Mouse (Mus musculus): Measurements from ENCODE around the gene Borcs7. TPM values are rescaled to one million over a fixed set of nuclear protein-coding genes. Genes with fewer than 3 reads are reported as not detected.

Borcs7 gene
- 15.5 and 16.2 TPM in 2 replicates for polyA plus RNA-seq (2015; fragmentation: Nextera tagmentation; extraction: Ambion mirVana)

GRCm38 (mm10) chr19:46689460-46690372 lies at the start of gene Borcs7:
Gene Borcs7 (plus strand): TSS chr19:46689906.
- WGBS: 3% methylated on average over 44 of the region's 44 CpGs
- H3K4me3 ChIP-seq: peak within 1 kb of the TSS; percentile 70

GRCm38 (mm10) chr19:46640780-46641179 lies 48.9 kb upstream of the Borcs7 start:
- no peaks in the 10 kb centered on the region for H3K27me3 ChIP-seq
- H3K4me1 ChIP-seq: peaks cover 77% of the 10 kb centered on the region
- H3K9me3 ChIP-seq: no peaks in the 10 kb centered on the region
- no peak overlapping the region for H3K4me3 ChIP-seq
- H3K36me3 ChIP-seq: peaks cover 18% of the 10 kb centered on the region; the same call in 1 of the 2 replicates
- H3K27ac ChIP-seq: peak overlapping the region; percentile 90
- WGBS: 75% methylated on average over 8 of the region's 8 CpGs
- H3K9ac ChIP-seq: 0 out of 2 replicates have a peak overlapping the region, but pooled peaks have one; percentile 5
- no peak overlapping the region for H3K4me2 ChIP-seq
- no peak for ATAC-seq (ENCODE audit: borderline replicate concordance, extremely low read depth, low FRiP score, low TSS enrichment)

More at GRCm38 (mm10) chr19:46689460-46690372, at the start of gene Borcs7:
- Histone ChIP-seq H3K9ac (peak within 1 kb of the TSS; percentile 64), H3K9me3 (no peaks in the 10 kb centered on the region), H3K27me3 (no peaks in the 10 kb centered on the region), H3K4me2 (peak within 1 kb of the TSS; percentile 68), H3K4me1 (peaks cover 10% of the 10 kb centered on the region), H3K36me3 (no peaks in the 10 kb centered on the region), H3K27ac (peak within 1 kb of the TSS; percentile 67)
- ATAC-seq (ENCODE audit: borderline replicate concordance, extremely low read depth, low FRiP score, low TSS enrichment): peak; percentile 94

- WGBS: 16% methylated on average over 19 of the region's 19 CpGs
- H3K4me2 ChIP-seq: peak overlapping the region; percentile 39
- H3K4me1 ChIP-seq: peaks cover 71% of the 10 kb centered on the region
- H3K9ac ChIP-seq: peak overlapping the region; percentile 20
- H3K4me3 ChIP-seq: no peak overlapping the region
- H3K9me3 ChIP-seq: no peaks in the 10 kb centered on the region
- H3K36me3 ChIP-seq: peaks cover 24% of the 10 kb centered on the region; the same call in 1 of the 2 replicates
- peak; percentile 79 for ATAC-seq (ENCODE audit: borderline replicate concordance, extremely low read depth, low FRiP score, low TSS enrichment)
- H3K27me3 ChIP-seq: no peaks in the 10 kb centered on the region
- peak overlapping the region; percentile 90 for H3K27ac ChIP-seq
These were observed 48.2 kb upstream of the Borcs7 start for GRCm38 (mm10) chr19:46641420-46642085.

- Histone ChIP-seq H3K4me1 (peaks cover 69% of the 10 kb centered on the region), H3K4me2 (peak overlapping the region; percentile 39), H3K9me3 (no peaks in the 10 kb centered on the region), H3K27ac (peak overlapping the region; percentile 90), H3K9ac (0 out of 2 replicates have a peak overlapping the region, but pooled peaks have one; percentile 20), H3K27me3 (no peaks in the 10 kb centered on the region), H3K4me3 (no peak overlapping the region), H3K36me3 (peaks cover 25% of the 10 kb centered on the region; the same call in 1 of the 2 replicates)
- ATAC-seq (ENCODE audit: borderline replicate concordance, extremely low read depth, low FRiP score, low TSS enrichment): peak; percentile 6; the same call in 1 of the 2 replicates
- 38% methylated on average over 22 of the region's 22 CpGs for WGBS
These were observed 47.5 kb upstream of the Borcs7 start for GRCm38 (mm10) chr19:46642136-46642753.

- Histone ChIP-seq H3K9ac (no peak overlapping the region), H3K27ac (peak overlapping the region; percentile 90)
- WGBS: 69% methylated on average over 5 of the region's 5 CpGs
These were observed 46.5 kb upstream of the Borcs7 start for GRCm38 (mm10) chr19:46643236-46643635.

GRCm38 (mm10) chr19:46644343-46644792 lies 45.3 kb upstream of the Borcs7 start:
- 78% methylated on average over 10 of the region's 10 CpGs for WGBS
- Histone ChIP-seq H3K4me1 (peaks cover 65% of the 10 kb centered on the region), H3K4me2 (no peak overlapping the region), H3K9ac (no peak overlapping the region), H3K27ac (peak overlapping the region; percentile 66), H3K9me3 (no peaks in the 10 kb centered on the region), H3K27me3 (no peaks in the 10 kb centered on the region), H3K36me3 (peaks cover 15% of the 10 kb centered on the region; the same call in 1 of the 2 replicates), H3K4me3 (no peak overlapping the region)
- no peak for ATAC-seq (ENCODE audit: borderline replicate concordance, extremely low read depth, low FRiP score, low TSS enrichment)

More at GRCm38 (mm10) chr19:46643236-46643635, 46.5 kb upstream of the Borcs7 start:
- H3K4me2 ChIP-seq: no peak overlapping the region
- H3K4me3 ChIP-seq: no peak overlapping the region
- no peak for ATAC-seq (ENCODE audit: borderline replicate concordance, extremely low read depth, low FRiP score, low TSS enrichment)
- peaks cover 65% of the 10 kb centered on the region for H3K4me1 ChIP-seq
- no peaks in the 10 kb centered on the region for H3K9me3 ChIP-seq
- H3K27me3 ChIP-seq: no peaks in the 10 kb centered on the region
- H3K36me3 ChIP-seq: peaks cover 17% of the 10 kb centered on the region; the same call in 1 of the 2 replicates

- Histone ChIP-seq H3K9ac (no peak overlapping the region), H3K4me1 (peaks cover 60% of the 10 kb centered on the region), H3K36me3 (peaks cover 15% of the 10 kb centered on the region; the same call in 1 of the 2 replicates), H3K4me3 (no peak overlapping the region), H3K27ac (peak overlapping the region; percentile 66), H3K27me3 (no peaks in the 10 kb centered on the region), H3K9me3 (no peaks in the 10 kb centered on the region), H3K4me2 (no peak overlapping the region)
- 28% methylated on average over 12 of the region's 12 CpGs for WGBS
- ATAC-seq (ENCODE audit: borderline replicate concordance, extremely low read depth, low FRiP score, low TSS enrichment): no peak; the same call in 1 of the 2 replicates
These were observed 44.7 kb upstream of the Borcs7 start for GRCm38 (mm10) chr19:46644793-46645602.

- H3K4me1 ChIP-seq: peaks cover 49% of the 10 kb centered on the region
- H3K27me3 ChIP-seq: no peaks in the 10 kb centered on the region
- no peak for ATAC-seq (ENCODE audit: borderline replicate concordance, extremely low read depth, low FRiP score, low TSS enrichment)
- 79% methylated on average over 12 of the region's 12 CpGs for WGBS
- H3K4me3 ChIP-seq: no peak overlapping the region
- H3K9me3 ChIP-seq: no peaks in the 10 kb centered on the region
- no peak overlapping the region for H3K4me2 ChIP-seq
- no peak overlapping the region for H3K9ac ChIP-seq
- peaks cover 15% of the 10 kb centered on the region; the same call in 1 of the 2 replicates for H3K36me3 ChIP-seq
- no peak overlapping the region for H3K27ac ChIP-seq
These were observed 43.6 kb upstream of the Borcs7 start for GRCm38 (mm10) chr19:46646041-46646481.

- H3K9me3 ChIP-seq: no peaks in the 10 kb centered on the region
- H3K27me3 ChIP-seq: no peaks in the 10 kb centered on the region
- H3K36me3 ChIP-seq: peaks cover 18% of the 10 kb centered on the region; the same call in 1 of the 2 replicates
- H3K4me1 ChIP-seq: peaks cover 37% of the 10 kb centered on the region
- WGBS: 61% methylated on average over 3 of the region's 3 CpGs
- H3K27ac ChIP-seq: no peak overlapping the region
- no peak overlapping the region for H3K4me3 ChIP-seq
- no peak for ATAC-seq (ENCODE audit: borderline replicate concordance, extremely low read depth, low FRiP score, low TSS enrichment)
- H3K9ac ChIP-seq: no peak overlapping the region
- no peak overlapping the region for H3K4me2 ChIP-seq
These were observed 42.5 kb upstream of the Borcs7 start for GRCm38 (mm10) chr19:46647254-46647653.

- peaks cover 22% of the 10 kb centered on the region for H3K36me3 ChIP-seq
- no peak overlapping the region for H3K27ac ChIP-seq
- no peak overlapping the region for H3K4me2 ChIP-seq
- no peaks in the 10 kb centered on the region for H3K9me3 ChIP-seq
- peaks cover 31% of the 10 kb centered on the region for H3K4me1 ChIP-seq
- H3K27me3 ChIP-seq: no peaks in the 10 kb centered on the region
- H3K4me3 ChIP-seq: no peak overlapping the region
- no peak for ATAC-seq (ENCODE audit: borderline replicate concordance, extremely low read depth, low FRiP score, low TSS enrichment)
- 74% methylated on average over 8 of the region's 8 CpGs for WGBS
- H3K9ac ChIP-seq: no peak overlapping the region
These were observed 41.9 kb upstream of the Borcs7 start for GRCm38 (mm10) chr19:46647850-46648249.

Measured in lung, embryonic 15.5 days (tissue).